8 mouse cellular contexts compared by ENCODE assay signal in genomic region chr9:96438334-96438871, GRCm38 (mm10). TPM values are rescaled to one million over a fixed set of nuclear protein-coding genes. Genes with fewer than 3 reads are reported as not detected.
DNase-seq lines count a peak whose midpoint lies in the region; ATAC-seq and TF ChIP-seq lines count a peak whose summit lies in the region.

No protein-coding gene starts in this region.

- H3K36me3 ChIP-seq in heart, embryonic 13.5 days = no peaks in the 10 kb centered on the region
- H3K36me3 ChIP-seq in limb, embryonic 11.5 days (ENCODE audit: control insufficient read depth, insufficient read depth, low read length) = no peaks in the 10 kb centered on the region
- no peaks in the 10 kb centered on the region for H3K36me3 ChIP-seq in midbrain, embryonic 11.5 days (ENCODE audit: control insufficient read depth, insufficient read depth, low read length)
- no peaks in the 10 kb centered on the region for H3K36me3 ChIP-seq in stomach, postnatal 0 days (ENCODE audit: control insufficient read depth, insufficient read depth, low read length)

- H3K27me3 ChIP-seq in heart, embryonic 13.5 days (replicated peaks) = no peaks in the 10 kb centered on the region
- H3K27me3 ChIP-seq in limb, embryonic 11.5 days (ENCODE audit: control insufficient read depth, insufficient read depth, low read length) = peaks cover 5% of the 10 kb centered on the region; the same call in 1 of the 2 replicates
- H3K27me3 ChIP-seq in midbrain, embryonic 11.5 days (ENCODE audit: control insufficient read depth, insufficient read depth, low read length) = peaks cover 19% of the 10 kb centered on the region
- H3K27me3 ChIP-seq in stomach, postnatal 0 days (ENCODE audit: control insufficient read depth, insufficient read depth, low read length) = no peaks in the 10 kb centered on the region

- ATAC-seq in heart, embryonic 13.5 days (ENCODE audit: extremely low read depth, insufficient number of reproducible peaks, low FRiP score, low TSS enrichment) = no peak; the same call in 1 of the 2 replicates
- 0 out of 2 replicates have a peak, but pooled peaks have one; percentile 29 for ATAC-seq in limb, embryonic 11.5 days (ENCODE audit: insufficient number of reproducible peaks, low FRiP score, low TSS enrichment, low read depth)
- ATAC-seq in midbrain, embryonic 11.5 days (ENCODE audit: low FRiP score) = peak; percentile 53
- peak; percentile 70 for ATAC-seq in stomach, postnatal 0 days (ENCODE audit: low FRiP score, low TSS enrichment)

- TF ChIP-seq CTCF in stomach, postnatal 0 days (IDR thresholded peaks at IDR 0.05; ENCODE audit: low read depth) = no peak

- WGBS in heart, embryonic 13.5 days = 8% methylated on average over 8 of the region's 8 CpGs
- WGBS in limb, embryonic 11.5 days = 4% methylated on average over 8 of the region's 8 CpGs
- WGBS in midbrain, embryonic 11.5 days = 4% methylated on average over 8 of the region's 8 CpGs
- 2% methylated on average over 8 of the region's 8 CpGs for WGBS in stomach, postnatal 0 days

- DNase-seq in layer of hippocampus, adult 9-11 months = peak; percentile 28
- DNase-seq in layer of hippocampus, adult 18-20 months (ENCODE audit: low spot score in 2 of 2) = no peak
- peak; percentile 21 for DNase-seq in cerebellum, adult 9-10 months
- DNase-seq in limb, embryonic 11.5 days (ENCODE audit: low spot score) = no peak
- no peak for DNase-seq in midbrain, embryonic 11.5 days (ENCODE audit: low spot score, missing footprints)
- peak; percentile 63 for DNase-seq in stomach, postnatal 0 days (ENCODE audit: low spot score)
- DNase-seq in Muller cell, postnatal 12 days (ENCODE audit: inconsistent ontology term) = no peak

- H3K9ac ChIP-seq in heart, embryonic 13.5 days = peak overlapping the region; percentile 80
- peak overlapping the region; percentile 68 for H3K9ac ChIP-seq in limb, embryonic 11.5 days (ENCODE audit: low read length)
- H3K9ac ChIP-seq in midbrain, embryonic 11.5 days (ENCODE audit: low read length) = peak overlapping the region; percentile 67; the same call in 1 of the 2 replicates
- peak overlapping the region; percentile 75 for H3K9ac ChIP-seq in stomach, postnatal 0 days (ENCODE audit: low read length)

- H3K9me3 ChIP-seq in heart, embryonic 13.5 days = no peaks in the 10 kb centered on the region
- no peaks in the 10 kb centered on the region for H3K9me3 ChIP-seq in limb, embryonic 11.5 days (ENCODE audit: control insufficient read depth, low read length)
- no peaks in the 10 kb centered on the region for H3K9me3 ChIP-seq in midbrain, embryonic 11.5 days (ENCODE audit: control insufficient read depth, low read length)
- H3K9me3 ChIP-seq in stomach, postnatal 0 days (ENCODE audit: control insufficient read depth, low read length) = no peaks in the 10 kb centered on the region

- no peak for TF ChIP-seq EP300 in stomach, postnatal 0 days (optimal IDR thresholded peaks at IDR 0.05)

- peak overlapping the region; percentile 76 for H3K4me2 ChIP-seq in heart, embryonic 13.5 days
- peak overlapping the region; percentile 55 for H3K4me2 ChIP-seq in limb, embryonic 11.5 days (ENCODE audit: low read depth, severe bottlenecking)
- H3K4me2 ChIP-seq in midbrain, embryonic 11.5 days = peak overlapping the region; percentile 71
- peak overlapping the region; percentile 95 for H3K4me2 ChIP-seq in stomach, postnatal 0 days (replicated peaks; ENCODE audit: low read depth)

- H3K4me1 ChIP-seq in heart, embryonic 13.5 days = peaks cover 39% of the 10 kb centered on the region
- H3K4me1 ChIP-seq in limb, embryonic 11.5 days (ENCODE audit: control insufficient read depth, insufficient read depth, low read length) = peaks cover 13% of the 10 kb centered on the region
- H3K4me1 ChIP-seq in midbrain, embryonic 11.5 days (ENCODE audit: control insufficient read depth, insufficient read depth, low read length) = peaks cover 18% of the 10 kb centered on the region
- peaks cover 4% of the 10 kb centered on the region; the same call in 1 of the 2 replicates for H3K4me1 ChIP-seq in stomach, postnatal 0 days (replicated peaks; ENCODE audit: control insufficient read depth, insufficient read depth)

- peak overlapping the region; percentile 87 for H3K27ac ChIP-seq in heart, embryonic 13.5 days (replicated peaks)
- H3K27ac ChIP-seq in limb, embryonic 11.5 days (replicated peaks; ENCODE audit: low read depth, low read length) = no peak overlapping the region
- H3K27ac ChIP-seq in midbrain, embryonic 11.5 days (ENCODE audit: low read depth, low read length) = no peak overlapping the region
- peak overlapping the region; percentile 82 for H3K27ac ChIP-seq in stomach, postnatal 0 days (replicated peaks)

- peak overlapping the region; percentile 54 for H3K4me3 ChIP-seq in heart, embryonic 13.5 days
- peak overlapping the region; percentile 37 for H3K4me3 ChIP-seq in limb, embryonic 11.5 days (ENCODE audit: low read depth, low read length)
- peak overlapping the region; percentile 36 for H3K4me3 ChIP-seq in midbrain, embryonic 11.5 days (ENCODE audit: low read depth, low read length)
- H3K4me3 ChIP-seq in stomach, postnatal 0 days (ENCODE audit: low read depth, low read length) = peak overlapping the region; percentile 47

RNA-seq across cellular contexts. Expression of gene Rnf7, which starts 40.1 kb away (rescaled TPM):
- 10 to 100 TPM; 62.0 to 66.0 TPM for total RNA-seq in layer of hippocampus, adult 18-20 months (2021)
- polyA plus RNA-seq in heart, embryonic 13.5 days (2015; fragmentation: Nextera tagmentation; extraction: Ambion mirVana) = 208 and 243 TPM in 2 replicates
- 275 and 276 TPM in 2 replicates for polyA plus RNA-seq in limb, embryonic 11.5 days (2014; fragmentation: Nextera tagmentation; extraction: Ambion mirVana)
- 293 and 294 TPM in 2 replicates for polyA plus RNA-seq in midbrain, embryonic 11.5 days (2014; fragmentation: Nextera tagmentation; extraction: Ambion mirVana)
- polyA plus RNA-seq in stomach, postnatal 0 days (2015; fragmentation: Nextera tagmentation; extraction: Ambion mirVana) = 163 and 169 TPM in 2 replicates

Comparison
In these comparisons a context has a peak if more than half of its experiments do, and no peak if none do; other contexts are left out.
1. DNase-seq: peak in layer of hippocampus, adult 9-11 months (single experiment), cerebellum, adult 9-10 months (single experiment) and stomach, postnatal 0 days (single experiment); none in layer of hippocampus, adult 18-20 months (0 of 2), limb, embryonic 11.5 days (single experiment), midbrain, embryonic 11.5 days (single experiment) and Muller cell, postnatal 12 days (single experiment).
2. H3K27ac ChIP-seq: peak in heart, embryonic 13.5 days (single experiment) and stomach, postnatal 0 days (single experiment); none in limb, embryonic 11.5 days (single experiment) and midbrain, embryonic 11.5 days (single experiment).
3. Peak in every context shown above with its lines, with median percentiles within 50 percentile points of each other: H3K4me2 ChIP-seq, H3K4me3 ChIP-seq and H3K9ac ChIP-seq.